Mouse (Mus musculus) heart, adult 2 months (tissue): ENCODE measurements around the gene Dync1li1. TPM values are rescaled to one million over a fixed set of nuclear protein-coding genes. Genes with fewer than 3 reads are reported as not detected.

Source experiments
- DNase-seq, 2 experiments: peaks; one replicate each; pipeline ENCODE4 v3.0.0; 2021
- H3K27ac ChIP-seq: fragments of 200-600 bp; 2 replicates; pipeline ENCODE4 v1.8.1; 2022
- H3K27me3 ChIP-seq: fragments of 200-500 bp; 2 replicates; pipeline ENCODE4 v1.6.1; 2012; ENCODE audit warnings: mild to moderate bottlenecking, low read length, inconsistent platforms, mixed read lengths; ENCODE audit not compliant: control insufficient read depth, insufficient read depth
- H3K36me3 ChIP-seq: fragments of 200-500 bp; 2 replicates; pipeline ENCODE4 v1.6.1; 2012; ENCODE audit warnings: low read length, inconsistent platforms; ENCODE audit not compliant: control insufficient read depth, insufficient read depth
- H3K4me1 ChIP-seq: fragments of 200-500 bp; 2 replicates; pipeline ENCODE4 v1.6.1; 2011; ENCODE audit warnings: low read length; ENCODE audit not compliant: control insufficient read depth, insufficient read depth
- H3K4me3 ChIP-seq: fragments of 200-600 bp; 2 replicates; pipeline ENCODE4 v1.8.1; 2022
- H3K79me2 ChIP-seq: fragments of 200-500 bp; replicated peaks from 2 replicates; pipeline ENCODE4 v1.6.1; 2012; ENCODE audit warnings: mild to moderate bottlenecking, inconsistent platforms, low read length, moderate library complexity, mixed read lengths; ENCODE audit not compliant: control insufficient read depth, insufficient read depth
- H3K9ac ChIP-seq: fragments of 200-500 bp; 2 replicates; pipeline ENCODE4 v1.6.1; 2012; ENCODE audit warnings: low read depth, mild to moderate bottlenecking, control low read depth, inconsistent platforms, low read length, mixed read lengths
- CTCF ChIP-seq: fragments of 200-600 bp; IDR thresholded peaks from 2 replicates; pipeline ENCODE4 v1.8.1; 2022; ENCODE audit warnings: antibody characterized with exemption, mild to moderate bottlenecking, moderate library complexity
- EP300 ChIP-seq: fragments of 200-500 bp; IDR thresholded peaks from 2 replicates; pipeline ENCODE4 v1.6.1; 2011; ENCODE audit warnings: low read depth, low read length, control low read depth; ENCODE audit not compliant: insufficient read depth
- POLR2A ChIP-seq: fragments of 200-500 bp; IDR thresholded peaks from 2 replicates; pipeline ENCODE4 v1.6.1; 2011; ENCODE audit warnings: mild to moderate bottlenecking, low read depth, low read length, control low read depth; ENCODE audit not compliant: insufficient read depth
- WGBS: fragments of 180-500 bp; shearing (Covaris S2); methylation state at CpG from one replicate; pipeline ENCODE4 v1.1.7; 2018; 5-methylcytosine and 5-hydroxymethylcytosine counted together
- intact Hi-C: fragments of 180-260 bp; cut with DNase I; formaldehyde crosslinking; loops from one replicate; pipeline ENCODE4 v1.15.1; 2025
- polyA plus RNA-seq: library from polyadenylated mRNA; depleted of rRNA; stranded (reverse); fragments of >200 nt; gene quantifications from 2 replicates; pipeline ENCODE4 v1.2.3, GENCODE M21; 2012
- total RNA-seq, 2 experiments: library from RNA; stranded (reverse); gene quantifications; 2 replicates each; pipeline ENCODE4 v1.2.3; 2021

Gene Dync1li1
- total and polyA plus RNA-seq, 3 experiments, result 22.4 to 68.2 (median 64.3) TPM

- no peak overlapping the region for H3K9ac ChIP-seq
- intact Hi-C loops, result no loop called here
- no peaks in the 10 kb centered on the region for H3K79me2 ChIP-seq
- H3K27me3 ChIP-seq, result no peaks in the 10 kb centered on the region
- DNase-seq, result no peak
- H3K36me3 ChIP-seq, result no peaks in the 10 kb centered on the region
- H3K4me3 ChIP-seq, result no peak overlapping the region
- H3K27ac ChIP-seq, result no peak overlapping the region
- WGBS, result 72% methylated on average over 5 of the region's 5 CpGs
- H3K4me1 ChIP-seq, result no peaks in the 10 kb centered on the region
- TF ChIP-seq EP300, result no peak
- TF ChIP-seq CTCF, result no peak
- TF ChIP-seq POLR2A, result no peak
These were observed 70.2 kb downstream of the Dync1li1 start for GRCm38 (mm10) chr9:114758801-114759200.

- Histone ChIP-seq H3K27ac (no peak overlapping the region), H3K4me1 (no peaks in the 10 kb centered on the region), H3K36me3 (no peaks in the 10 kb centered on the region), H3K4me3 (no peak overlapping the region), H3K79me2 (no peaks in the 10 kb centered on the region), H3K27me3 (no peaks in the 10 kb centered on the region), H3K9ac (no peak overlapping the region)
- 88% methylated on average over 4 of the region's 4 CpGs for WGBS
- TF ChIP-seq CTCF, result no peak
- no peak for TF ChIP-seq POLR2A
- no peak for TF ChIP-seq EP300
- intact Hi-C loops, result no loop called here
- DNase-seq, result no peak
These were observed 71.3 kb downstream of the Dync1li1 start for GRCm38 (mm10) chr9:114759886-114760285.

GRCm38 (mm10) chr9:114760353-114760752 lies 71.8 kb downstream of the Dync1li1 start:
- no peak for DNase-seq
- WGBS, result 85% methylated on average over 5 of the region's 5 CpGs
- H3K79me2 ChIP-seq, result no peaks in the 10 kb centered on the region
- intact Hi-C loops, result no loop called here
- H3K9ac ChIP-seq, result no peak overlapping the region
- H3K27ac ChIP-seq, result no peak overlapping the region
- H3K4me1 ChIP-seq, result no peaks in the 10 kb centered on the region
- no peak overlapping the region for H3K4me3 ChIP-seq
- TF ChIP-seq EP300 (no peak), POLR2A (no peak), CTCF (no peak)
- H3K27me3 ChIP-seq, result no peaks in the 10 kb centered on the region
- no peaks in the 10 kb centered on the region for H3K36me3 ChIP-seq

GRCm38 (mm10) chr9:114761848-114762247 lies 73.3 kb downstream of the Dync1li1 start:
- WGBS, result 83% methylated on average over 11 of the region's 11 CpGs
- Histone ChIP-seq H3K9ac (no peak overlapping the region), H3K4me1 (no peaks in the 10 kb centered on the region), H3K27ac (no peak overlapping the region), H3K79me2 (no peaks in the 10 kb centered on the region), H3K27me3 (no peaks in the 10 kb centered on the region), H3K4me3 (no peak overlapping the region), H3K36me3 (no peaks in the 10 kb centered on the region)
- intact Hi-C loops, result no loop called here
- TF ChIP-seq CTCF (no peak), POLR2A (no peak), EP300 (no peak)
- DNase-seq, result no peak

GRCm38 (mm10) chr9:114763341-114763740 lies 74.8 kb downstream of the Dync1li1 start:
- peak in 1 of 2 experiments; percentile 23 for DNase-seq
- H3K79me2 ChIP-seq, result no peaks in the 10 kb centered on the region
- H3K27ac ChIP-seq, result no peak overlapping the region
- no peaks in the 10 kb centered on the region for H3K36me3 ChIP-seq
- H3K4me1 ChIP-seq, result no peaks in the 10 kb centered on the region
- no peak overlapping the region for H3K4me3 ChIP-seq
- no peaks in the 10 kb centered on the region for H3K27me3 ChIP-seq
- intact Hi-C loops, result no loop called here
- 61% methylated on average over 13 of the region's 13 CpGs for WGBS
- H3K9ac ChIP-seq, result no peak overlapping the region
- TF ChIP-seq CTCF (peak; percentile 65), EP300 (no peak)

GRCm38 (mm10) chr9:114767030-114767429 lies 78.4 kb downstream of the Dync1li1 start:
- 78% methylated on average over 13 of the region's 13 CpGs for WGBS
- no peaks in the 10 kb centered on the region for H3K27me3 ChIP-seq
- H3K4me3 ChIP-seq, result no peak overlapping the region
- TF ChIP-seq CTCF (no peak), EP300 (no peak), POLR2A (no peak)
- H3K36me3 ChIP-seq, result no peaks in the 10 kb centered on the region
- H3K27ac ChIP-seq, result no peak overlapping the region
- intact Hi-C loops, result no loop called here
- no peaks in the 10 kb centered on the region for H3K4me1 ChIP-seq
- no peak overlapping the region for H3K9ac ChIP-seq
- no peak for DNase-seq
- no peaks in the 10 kb centered on the region for H3K79me2 ChIP-seq
